Comparison of ENCODE assay signal across 20 mouse cellular contexts in genomic region chr8:6550965-6551364, GRCm38 (mm10).
"Had no signal": no experiment of that assay in that cellular context is flagged by ENCODE, and none has a peak within 500 bp of the region (broad histone marks: within the 10 kb centered on the region; RNA-seq: fewer than 3 reads in every experiment).

No protein-coding gene starts in this region.

- H3K27me3 ChIP-seq: limb, embryonic 12.5 days; liver, embryonic 13.5 days; lung, embryonic 15.5 days; megakaryocyte, embryonic 14.5 days had no signal

- DNase-seq: kidney, adult 11 months; kidney, adult 9 months; kidney, postnatal 36 days; layer of hippocampus, adult 9-11 months; layer of hippocampus, postnatal 36 days; liver; liver, embryonic 13.5 days; liver, postnatal 0 days; lung, postnatal 14 days; retina, postnatal 1 day; right cerebral cortex, postnatal 4 days; spleen, adult 18-20 months; thymus, adult 2 months; thymus, postnatal 25 days had no signal

- H3K27ac ChIP-seq: kidney, postnatal 0 days; limb, embryonic 12.5 days; liver, embryonic 13.5 days; lung, embryonic 15.5 days; macrophage had no signal

- ATAC-seq: liver, postnatal 0 days; midbrain, embryonic 16.5 days had no signal

- H3K9ac ChIP-seq: limb, embryonic 12.5 days; liver, embryonic 13.5 days; liver, postnatal 0 days; lung, embryonic 15.5 days had no signal

- H3K4me3 ChIP-seq: limb, embryonic 12.5 days; liver, embryonic 13.5 days; lung, embryonic 15.5 days; megakaryocyte, embryonic 14.5 days had no signal

- H3K36me3 ChIP-seq: limb, embryonic 12.5 days; liver, embryonic 13.5 days; lung, embryonic 15.5 days had no signal

- H3K4me2 ChIP-seq: limb, embryonic 12.5 days; liver, embryonic 13.5 days; lung, embryonic 15.5 days had no signal

- H3K9me3 ChIP-seq: limb, embryonic 12.5 days; liver, embryonic 13.5 days; lung, embryonic 15.5 days; megakaryocyte, embryonic 14.5 days had no signal

- H3K4me1 ChIP-seq: limb, embryonic 12.5 days; liver, embryonic 13.5 days; lung, embryonic 15.5 days; megakaryocyte, embryonic 14.5 days had no signal
